Mouse (Mus musculus): ENCODE results near the gene Kcng1. TPM values are rescaled to one million over a fixed set of nuclear protein-coding genes. Genes with fewer than 3 reads are reported as not detected.

Kcng1 gene
- total RNA-seq, 2 experiments from 2014 or later: 0.25 to 0.48 TPM

- DNase-seq (ENCODE audit: low spot score in 2 of 2): no peak
Observed at GRCm38 (mm10) chr2:168260900-168261299, 20.6 kb downstream of the Kcng1 start.

DNA sequence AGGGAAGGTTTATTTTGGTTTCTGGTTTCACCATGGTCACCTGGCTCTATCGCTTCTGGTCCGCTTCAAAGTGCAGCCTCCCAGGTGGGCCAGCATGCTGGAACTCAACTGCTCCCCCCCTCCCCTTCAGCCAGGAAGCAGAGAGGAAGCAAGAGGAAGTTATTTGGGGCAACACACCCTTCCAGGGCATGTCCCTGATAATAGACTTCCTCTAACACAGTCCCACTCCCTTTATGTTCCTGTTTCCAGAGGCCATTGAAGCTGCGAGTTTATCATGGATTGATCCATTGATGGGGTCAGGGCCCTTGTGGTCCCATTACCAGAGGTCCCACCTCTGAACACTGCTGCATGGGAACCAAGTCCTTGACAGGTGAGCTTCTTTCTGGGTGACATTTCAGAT lies 21.4 kb downstream of the Kcng1 start:
- DNase-seq (ENCODE audit: low spot score in 2 of 2): no peak

DNA sequence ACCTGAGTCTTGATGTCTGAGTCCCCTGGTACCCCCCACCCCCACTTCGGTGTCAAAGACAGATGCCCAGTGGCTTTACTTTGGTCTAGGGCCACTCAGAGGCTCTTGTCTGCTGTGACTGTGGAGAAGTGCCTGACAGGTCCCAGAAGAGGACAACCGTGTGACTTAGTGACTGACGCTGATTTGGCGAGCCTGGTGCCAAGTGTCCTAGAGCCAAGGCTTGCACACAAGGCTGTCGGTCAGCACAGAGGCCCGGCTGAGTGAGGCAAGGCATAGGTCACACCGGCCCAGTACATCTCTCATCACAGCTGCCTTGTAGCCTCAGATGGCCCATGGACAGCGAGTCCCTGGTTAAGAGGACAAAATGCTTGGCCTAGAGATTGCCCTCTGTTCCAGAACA lies 22.5 kb downstream of the Kcng1 start:
- no peak for DNase-seq (ENCODE audit: low spot score in 2 of 2)

GRCm38 (mm10) chr2:168257188-168257587 lies 24.3 kb downstream of the Kcng1 start:
- no peak for DNase-seq (ENCODE audit: low spot score in 2 of 2)

- no peak for DNase-seq (ENCODE audit: low spot score in 2 of 2)
Observed at GRCm38 (mm10) chr2:168256506-168256905, 25.0 kb downstream of the Kcng1 start.

DNA sequence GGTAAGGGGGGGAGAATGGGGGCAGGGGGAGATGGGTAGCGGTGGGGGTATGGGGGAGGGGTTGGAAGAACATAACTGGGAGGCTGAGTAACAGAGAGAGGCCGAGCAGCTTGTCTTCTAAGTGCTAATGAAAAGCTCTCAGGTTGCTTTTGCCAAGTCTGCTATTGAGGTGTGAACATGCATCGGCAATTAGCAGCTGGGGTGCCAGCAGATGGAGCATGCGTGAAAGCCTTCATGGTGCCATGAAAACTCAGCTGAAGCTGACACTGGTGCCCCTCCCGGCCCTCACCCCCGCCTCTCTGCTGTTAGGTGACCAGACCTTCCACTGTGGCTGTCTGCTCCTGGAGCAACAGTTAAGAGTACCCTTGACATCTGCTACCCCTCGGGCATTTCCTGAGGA lies 27.7 kb downstream of the Kcng1 start:
- DNase-seq (ENCODE audit: low spot score in 2 of 2): no peak

GRCm38 (mm10) chr2:168252639-168253292 lies 28.8 kb downstream of the Kcng1 start:
- DNase-seq (ENCODE audit: low spot score in 2 of 2): no peak

DNA sequence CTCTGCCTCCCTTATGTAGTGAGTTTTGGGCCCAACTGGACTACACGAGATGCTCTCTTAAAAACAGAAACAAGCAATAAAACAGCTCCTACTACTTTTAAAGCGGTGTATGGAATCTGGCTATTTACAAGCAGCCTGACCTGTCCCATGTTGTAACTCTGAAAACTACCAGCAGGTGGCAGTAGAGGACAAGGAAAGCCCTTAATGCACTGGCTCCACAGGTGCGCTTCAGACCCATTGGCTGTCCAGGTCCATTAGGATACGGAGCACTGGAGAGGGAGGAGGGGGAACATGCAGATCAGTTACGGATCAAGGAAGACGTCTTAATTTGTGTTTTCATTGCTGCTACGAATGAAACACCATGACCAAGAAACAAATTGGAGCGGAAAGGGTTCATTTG lies 31.3 kb downstream of the Kcng1 start:
- peak; percentile 48 to 72 for DNase-seq (ENCODE audit: low spot score in 2 of 2)

DNA sequence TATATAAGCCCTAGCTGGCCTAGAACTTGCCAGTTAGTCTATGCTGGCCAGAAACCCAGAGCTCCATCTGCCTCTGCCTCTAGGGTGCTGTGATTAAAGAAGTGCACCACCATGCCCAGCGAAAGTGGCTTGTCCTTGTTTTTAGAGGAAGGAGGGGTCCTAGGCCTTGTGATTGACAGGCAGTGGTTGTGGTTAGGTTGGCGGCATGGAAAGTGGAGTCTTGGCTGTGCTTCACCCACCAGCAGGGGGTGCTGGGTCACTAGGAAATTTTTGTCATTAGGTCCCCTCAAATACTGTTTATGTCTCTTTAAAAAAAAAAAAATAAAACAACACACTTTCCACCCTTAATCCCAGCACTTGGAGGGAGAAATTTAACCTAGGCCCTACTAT lies 32.7 kb downstream of the Kcng1 start:
- no peak for DNase-seq (ENCODE audit: low spot score in 2 of 2)

- no peak for DNase-seq (ENCODE audit: low spot score in 2 of 2)
Observed at GRCm38 (mm10) chr2:168248167-168248855, 33.2 kb downstream of the Kcng1 start.

DNA sequence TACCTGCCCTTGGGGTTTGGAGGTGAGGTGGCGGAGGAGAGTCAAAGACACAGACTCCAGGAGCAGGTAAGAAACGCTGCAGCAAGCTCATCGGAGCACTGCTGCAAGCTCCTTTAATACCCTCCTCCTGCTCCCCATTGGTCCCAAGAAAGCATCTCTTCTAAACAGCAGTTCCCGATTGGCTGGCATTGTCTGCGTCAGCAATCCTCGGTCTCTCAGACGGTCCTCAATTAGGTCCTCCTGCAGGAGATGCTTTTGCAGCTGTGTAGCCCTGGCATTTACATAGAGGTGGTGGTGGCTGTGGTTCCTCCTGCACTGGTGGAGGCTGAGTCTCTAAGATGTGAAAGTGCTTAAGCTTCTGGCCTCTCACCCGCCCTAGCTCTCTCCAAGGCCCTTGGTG lies 36.0 kb downstream of the Kcng1 start:
- DNase-seq (ENCODE audit: low spot score in 2 of 2): no peak

DNA sequence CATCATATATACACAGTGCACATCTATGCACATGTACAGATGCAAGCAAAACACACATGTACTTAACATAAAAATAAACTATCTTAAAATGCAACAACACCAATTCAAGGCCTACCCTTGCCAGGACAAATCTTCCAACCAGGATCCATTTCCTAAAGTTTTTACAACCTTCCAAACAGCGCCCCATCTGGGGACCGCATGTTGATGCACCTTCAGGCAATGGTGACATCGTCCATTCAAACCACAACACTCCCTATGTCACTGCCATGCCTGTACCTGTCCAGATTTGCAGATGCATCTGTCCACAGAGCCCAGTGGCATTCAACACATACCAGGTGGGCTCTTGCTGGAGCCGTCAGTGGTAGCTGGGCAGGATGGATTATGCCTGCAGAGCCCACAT lies 38.3 kb downstream of the Kcng1 start:
- no peak for DNase-seq (ENCODE audit: low spot score in 2 of 2)

DNA sequence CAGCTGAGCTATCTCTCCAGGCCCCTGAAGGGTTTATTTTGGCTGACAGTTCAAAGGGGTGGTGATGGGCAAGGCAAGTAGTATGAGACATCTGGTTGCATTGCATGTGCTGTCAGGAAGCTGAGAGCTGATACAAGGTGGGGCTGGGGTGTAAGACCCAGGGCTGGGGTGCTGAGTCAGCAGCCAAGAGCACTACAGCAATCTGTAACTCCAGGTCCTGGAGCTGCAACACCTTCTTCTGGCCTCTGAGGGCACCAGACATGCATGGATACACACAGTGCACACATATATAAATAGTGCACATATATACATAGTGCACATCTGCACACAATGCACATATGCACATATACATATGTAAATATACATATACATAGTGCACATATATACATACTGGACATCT lies 38.7 kb downstream of the Kcng1 start:
- no peak for DNase-seq (ENCODE audit: low spot score in 2 of 2)

DNA sequence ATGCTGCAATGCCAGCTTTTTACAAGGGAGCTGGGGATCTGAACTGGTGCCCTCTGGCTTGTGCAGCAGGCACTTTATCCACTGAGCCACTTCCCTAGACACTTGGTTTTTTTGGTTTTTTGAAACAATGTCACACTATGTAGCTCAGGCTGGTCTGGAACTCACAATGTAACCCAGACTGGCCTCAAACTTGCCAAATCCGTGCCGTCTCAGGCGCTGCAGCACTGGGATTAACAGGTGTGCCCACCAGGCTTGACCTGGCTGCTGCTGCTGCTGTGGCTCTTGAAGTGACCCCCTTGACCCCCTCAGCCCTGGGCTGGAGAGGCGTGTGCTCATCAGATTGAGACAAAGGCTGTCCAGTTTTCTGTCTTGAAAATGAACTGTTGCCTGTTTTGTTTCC lies 43.2 kb downstream of the Kcng1 start:
- no peak for DNase-seq (ENCODE audit: low spot score in 2 of 2)

DNA sequence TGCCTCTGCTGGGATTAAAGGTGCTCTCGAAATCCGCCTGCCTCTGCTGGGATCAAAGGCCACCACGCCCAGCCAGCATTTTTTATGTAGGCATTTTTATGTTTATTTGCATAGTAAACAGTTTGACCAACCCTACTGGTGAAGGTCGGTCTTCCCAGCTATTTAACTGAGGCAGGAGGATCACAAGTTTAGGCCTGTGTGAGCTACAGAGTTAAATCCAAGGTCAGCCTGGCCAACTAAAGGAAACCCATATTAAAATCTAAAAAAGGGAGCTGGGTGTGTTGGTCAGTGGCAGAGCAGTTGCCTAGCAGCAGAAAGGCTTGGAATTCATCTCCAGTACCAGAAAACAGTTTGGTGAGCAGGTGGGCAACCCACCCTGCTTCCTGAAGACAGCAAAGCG lies 48.2 kb downstream of the Kcng1 start:
- no peak for DNase-seq (ENCODE audit: low spot score in 2 of 2)

DNA sequence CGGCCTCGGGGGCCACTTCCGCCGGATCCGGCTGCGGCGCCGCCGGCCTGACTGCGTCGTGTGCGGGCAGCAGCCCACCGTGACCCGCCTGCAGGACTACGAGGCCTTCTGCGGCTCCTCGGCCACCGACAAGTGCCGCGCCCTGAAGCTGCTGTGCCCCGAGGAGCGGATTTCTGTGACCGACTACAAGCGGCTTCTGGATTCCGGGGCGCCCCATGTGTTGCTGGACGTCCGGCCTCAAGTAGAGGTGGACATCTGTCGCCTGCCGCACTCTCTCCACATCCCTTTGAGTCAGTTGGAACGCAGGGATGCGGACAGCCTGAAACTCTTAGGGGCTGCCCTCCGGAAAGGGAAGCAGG lies 50.1 kb downstream of the Kcng1 start:
- DNase-seq (ENCODE audit: low spot score in 2 of 2): no peak

- peak in 1 of 2 experiments; percentile 6 for DNase-seq (ENCODE audit: low spot score in 2 of 2)
Observed at GRCm38 (mm10) chr2:168230773-168231470, 50.6 kb downstream of the Kcng1 start.

- peak; percentile 69 to 78 for DNase-seq (ENCODE audit: low spot score in 2 of 2)
Observed at GRCm38 (mm10) chr2:168230026-168230728, 51.4 kb downstream of the Kcng1 start, which contains the start of the genes Gm20716, Dpm1 and Mocs3. TSS of gene Gm20716 (minus strand) at chr2:168230364. TSS of gene Dpm1 (minus strand) at chr2:168230591. TSS of gene Mocs3 (plus strand) at chr2:168230622.

- DNase-seq (ENCODE audit: low spot score in 2 of 2): peak in 1 of 2 experiments; percentile 21
Observed at GRCm38 (mm10) chr2:168229116-168230025, 52.2 kb downstream of the Kcng1 start.

- DNase-seq (ENCODE audit: low spot score in 2 of 2): no peak
Observed at GRCm38 (mm10) chr2:168223326-168223725, 58.2 kb downstream of the Kcng1 start.

Data from adrenal gland, postnatal 4 days (tissue).